Mouse (Mus musculus) intestine, embryonic 16.5 days (tissue): Measurements from ENCODE around the gene Ano1. TPM values are rescaled to one million over a fixed set of nuclear protein-coding genes. Genes with fewer than 3 reads are reported as not detected.

Experiments
- ATAC-seq: fragments of 200-750 bp; cut with Nextera tagmentation; 2 replicates; pipeline ENCODE4 v1.8.0; 2017; ENCODE audit warnings: moderate TSS enrichment, moderate library complexity
- H3K27ac ChIP-seq: fragments of 300-500 bp; sonication (generic); 2 replicates; pipeline ENCODE4 v1.5.1; 2014; ENCODE audit warnings: mild to moderate bottlenecking, low read length
- H3K27me3 ChIP-seq: fragments of 300-500 bp; sonication (generic); replicated peaks from 2 replicates; pipeline ENCODE4 v1.6.1; 2014; ENCODE audit warnings: low read length, control low read depth, mixed read lengths; ENCODE audit not compliant: control insufficient read depth, insufficient read depth
- H3K36me3 ChIP-seq: fragments of 300-500 bp; sonication (generic); 2 replicates; pipeline ENCODE4 v1.6.1; 2014; ENCODE audit warnings: low read length, control low read depth; ENCODE audit not compliant: control insufficient read depth, insufficient read depth
- H3K4me1 ChIP-seq: fragments of 300-500 bp; sonication (generic); 2 replicates; pipeline ENCODE4 v1.6.1; 2014; ENCODE audit warnings: low read length, control low read depth, mixed read lengths; ENCODE audit not compliant: control insufficient read depth, insufficient read depth
- H3K4me2 ChIP-seq: fragments of 300-500 bp; sonication (generic); 2 replicates; pipeline ENCODE4 v1.6.1; 2014; ENCODE audit warnings: low read depth, low read length, control low read depth
- H3K4me3 ChIP-seq: fragments of 300-500 bp; sonication (generic); 2 replicates; pipeline ENCODE4 v1.5.1; 2014; ENCODE audit warnings: mild to moderate bottlenecking, low read length
- H3K9ac ChIP-seq: fragments of 300-500 bp; sonication (generic); 2 replicates; pipeline ENCODE4 v1.6.1; 2014; ENCODE audit warnings: low read depth, low read length
- H3K9me3 ChIP-seq: fragments of 300-500 bp; sonication (generic); 2 replicates; pipeline ENCODE4 v1.6.1; 2016; ENCODE audit warnings: low read length, control low read depth; ENCODE audit not compliant: control insufficient read depth
- WGBS: fragments of 180-500 bp; shearing (Covaris S2); extraction: QIAGEN DNeasy Blood & Tissue Kit; methylation state at CpG from one replicate; pipeline ENCODE4 v1.1.7; 2014; 5-methylcytosine and 5-hydroxymethylcytosine counted together
- polyA plus RNA-seq: library from polyadenylated mRNA; unstranded; fragments of >200 nt; fragmentation: Nextera tagmentation; extraction: Ambion mirVana; gene quantifications from 2 replicates; pipeline ENCODE4 v1.2.1, GENCODE M21; 2015

Gene Ano1
- polyA plus RNA-seq, 1 experiment from 2014 or later: 19.9 TPM

GRCm38 (mm10) chr7:144587291-144587690 lies 164.5 kb downstream of the Ano1 start:
- Histone ChIP-seq H3K27ac (no peak overlapping the region), H3K36me3 (no peaks in the 10 kb centered on the region), H3K9ac (no peak overlapping the region), H3K27me3 (no peaks in the 10 kb centered on the region), H3K9me3 (no peaks in the 10 kb centered on the region), H3K4me1 (peaks cover 7% of the 10 kb centered on the region; the same call in 1 of the 2 replicates), H3K4me2 (no peak overlapping the region), H3K4me3 (no peak overlapping the region)
- WGBS: 46% methylated on average over 2 of the region's 2 CpGs
- no peak for ATAC-seq

GRCm38 (mm10) chr7:144585648-144586047 lies 166.1 kb downstream of the Ano1 start:
- H3K4me2 ChIP-seq: no peak overlapping the region
- no peak overlapping the region for H3K27ac ChIP-seq
- no peaks in the 10 kb centered on the region for H3K9me3 ChIP-seq
- no peaks in the 10 kb centered on the region for H3K36me3 ChIP-seq
- H3K4me3 ChIP-seq: no peak overlapping the region
- peaks cover 14% of the 10 kb centered on the region for H3K4me1 ChIP-seq
- no peak overlapping the region for H3K9ac ChIP-seq
- ATAC-seq: no peak
- H3K27me3 ChIP-seq: no peaks in the 10 kb centered on the region
- 19% methylated on average over 6 of the region's 6 CpGs for WGBS

GRCm38 (mm10) chr7:144583619-144584018 lies 168.2 kb downstream of the Ano1 start:
- 3% methylated on average over 4 of the region's 4 CpGs for WGBS
- H3K27ac ChIP-seq: no peak overlapping the region
- ATAC-seq: no peak
- 0 out of 2 replicates have a peak, but pooled peaks cover 6% of the 10 kb centered on the region for H3K36me3 ChIP-seq
- no peaks in the 10 kb centered on the region for H3K9me3 ChIP-seq
- H3K9ac ChIP-seq: no peak overlapping the region
- H3K4me1 ChIP-seq: peaks cover 17% of the 10 kb centered on the region
- H3K27me3 ChIP-seq: no peaks in the 10 kb centered on the region
- H3K4me3 ChIP-seq: no peak overlapping the region
- no peak overlapping the region for H3K4me2 ChIP-seq

- Histone ChIP-seq H3K4me1 (peaks cover 17% of the 10 kb centered on the region), H3K36me3 (0 out of 2 replicates have a peak, but pooled peaks cover 6% of the 10 kb centered on the region), H3K9me3 (no peaks in the 10 kb centered on the region), H3K27ac (peak within 1 kb of the TSS; percentile 95), H3K4me3 (peak within 1 kb of the TSS; percentile 84), H3K9ac (peak within 1 kb of the TSS; percentile 83), H3K4me2 (peak within 1 kb of the TSS; percentile 73), H3K27me3 (no peaks in the 10 kb centered on the region)
- peak; percentile 86 for ATAC-seq
- whole genome bisulfite sequencing: 1% methylated on average over 34 of the region's 34 CpGs
These were observed 169.3 kb downstream of the Ano1 start, which contains the start of gene Fadd for GRCm38 (mm10) chr7:144582284-144582980. TSS of gene Fadd (minus strand) at chr7:144582463.

GRCm38 (mm10) chr7:144581559-144582283 lies 170.1 kb downstream of the Ano1 start:
- H3K4me2 ChIP-seq: peak overlapping the region; percentile 73

GRCm38 (mm10) chr7:144577876-144578275 lies 173.9 kb downstream of the Ano1 start:
- Histone ChIP-seq H3K9me3 (no peaks in the 10 kb centered on the region), H3K4me1 (peaks cover 13% of the 10 kb centered on the region), H3K9ac (no peak overlapping the region), H3K27me3 (no peaks in the 10 kb centered on the region), H3K27ac (no peak overlapping the region), H3K4me2 (no peak overlapping the region), H3K36me3 (0 out of 2 replicates have a peak, but pooled peaks cover 6% of the 10 kb centered on the region), H3K4me3 (no peak overlapping the region)
- no peak for ATAC-seq
- 87% methylated on average over 5 of the region's 5 CpGs for WGBS

More at GRCm38 (mm10) chr7:144581559-144582283, 170.1 kb downstream of the Ano1 start:
- Histone ChIP-seq H3K9me3 (no peaks in the 10 kb centered on the region), H3K36me3 (0 out of 2 replicates have a peak, but pooled peaks cover 6% of the 10 kb centered on the region), H3K9ac (peak overlapping the region; percentile 83), H3K4me1 (peaks cover 17% of the 10 kb centered on the region), H3K27me3 (no peaks in the 10 kb centered on the region), H3K27ac (peak overlapping the region; percentile 95), H3K4me3 (peak overlapping the region; percentile 84)
- ATAC-seq: peak; percentile 95
- under 1% methylated on average over 43 of the region's 43 CpGs for whole genome bisulfite sequencing

GRCm38 (mm10) chr7:144572234-144572633 lies 179.5 kb downstream of the Ano1 start:
- no peaks in the 10 kb centered on the region for H3K36me3 ChIP-seq
- H3K9ac ChIP-seq: no peak overlapping the region
- WGBS: 72% methylated on average over 5 of the region's 5 CpGs
- no peak overlapping the region for H3K27ac ChIP-seq
- no peak overlapping the region for H3K4me3 ChIP-seq
- no peaks in the 10 kb centered on the region for H3K27me3 ChIP-seq
- no peak overlapping the region for H3K4me2 ChIP-seq
- H3K9me3 ChIP-seq: no peaks in the 10 kb centered on the region
- no peaks in the 10 kb centered on the region for H3K4me1 ChIP-seq
- ATAC-seq: no peak

GRCm38 (mm10) chr7:144571598-144571997 lies 180.2 kb downstream of the Ano1 start:
- Histone ChIP-seq H3K36me3 (no peaks in the 10 kb centered on the region), H3K27me3 (0 out of 2 replicates have a peak, but pooled peaks cover 2% of the 10 kb centered on the region), H3K4me2 (no peak overlapping the region), H3K9ac (no peak overlapping the region), H3K27ac (no peak overlapping the region), H3K9me3 (no peaks in the 10 kb centered on the region), H3K4me3 (no peak overlapping the region), H3K4me1 (no peaks in the 10 kb centered on the region)
- ATAC-seq: no peak

GRCm38 (mm10) chr7:144569428-144569827 lies 182.3 kb downstream of the Ano1 start:
- Histone ChIP-seq H3K9me3 (no peaks in the 10 kb centered on the region), H3K4me3 (no peak overlapping the region), H3K36me3 (no peaks in the 10 kb centered on the region), H3K4me1 (no peaks in the 10 kb centered on the region; the same call in 1 of the 2 replicates), H3K9ac (no peak overlapping the region), H3K27ac (no peak overlapping the region; the same call in 1 of the 2 replicates), H3K4me2 (no peak overlapping the region), H3K27me3 (0 out of 2 replicates have a peak, but pooled peaks cover 5% of the 10 kb centered on the region)
- ATAC-seq: no peak; the same call in 1 of the 2 replicates
- WGBS: 63% methylated on average over 7 of the region's 7 CpGs
